Mouse (Mus musculus): ENCODE measurements around the gene Stac3. TPM values are rescaled to one million over a fixed set of nuclear protein-coding genes. Genes with fewer than 3 reads are reported as not detected.

The Stac3 gene
- polyA plus RNA-seq, 1 experiment from 2014 or later, result 1.5 TPM

DNA sequence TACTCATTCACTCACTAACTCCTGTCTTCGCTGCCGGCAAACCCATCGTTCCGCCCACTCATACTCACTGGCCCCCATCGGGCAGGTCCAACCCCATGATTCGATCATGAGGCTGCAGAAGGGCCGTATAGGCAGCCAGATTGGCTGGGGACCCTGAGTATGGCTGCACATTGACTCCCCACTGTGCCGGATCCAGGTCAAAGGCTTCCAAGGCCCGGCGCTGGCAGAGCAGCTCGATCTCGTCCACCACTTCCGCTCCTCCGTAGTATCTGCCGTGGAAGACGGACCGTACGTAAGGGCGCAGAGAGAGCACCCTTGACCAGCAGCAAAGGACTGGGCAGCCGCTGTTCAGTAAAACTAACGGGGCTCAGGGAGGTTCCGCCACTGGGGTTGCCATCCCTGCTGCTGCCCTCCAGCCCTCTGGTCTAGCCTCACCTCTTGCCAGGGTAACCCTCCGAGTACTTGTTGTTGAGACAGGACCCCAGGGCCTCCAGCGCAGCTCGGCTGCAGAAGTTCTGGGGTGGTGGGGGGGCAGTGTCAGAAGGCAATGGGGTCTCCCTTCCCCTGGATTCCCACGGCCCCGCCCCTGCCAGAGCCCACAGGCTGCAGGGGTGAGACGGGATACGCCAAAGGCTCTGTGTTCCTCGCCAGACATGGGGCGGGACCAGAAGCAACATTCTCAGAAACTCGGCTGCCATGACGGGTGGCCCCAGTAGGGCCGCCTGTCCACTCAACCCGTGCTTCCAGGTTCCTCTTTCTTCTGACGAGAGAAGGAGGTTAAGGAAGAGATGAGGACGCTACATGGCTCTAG, 18.6 kb downstream of the Stac3 start:
- no peaks in the 10 kb centered on the region for H3K9me3 ChIP-seq
- peaks cover 8% of the 10 kb centered on the region; the same call in 1 of the 2 replicates for H3K27me3 ChIP-seq
- H3K4me1 ChIP-seq, result peaks cover 29% of the 10 kb centered on the region
- H3K4me3 ChIP-seq, result no peak overlapping the region
- no peak overlapping the region for H3K27ac ChIP-seq (replicated peaks)
- no peak for ATAC-seq (replicated peaks)
- H3K9ac ChIP-seq (replicated peaks), result no peak overlapping the region
- 94% methylated on average over 37 of the region's 37 CpGs for WGBS
- H3K36me3 ChIP-seq, result peaks cover 11% of the 10 kb centered on the region
- H3K4me2 ChIP-seq (replicated peaks), result no peak overlapping the region

DNA sequence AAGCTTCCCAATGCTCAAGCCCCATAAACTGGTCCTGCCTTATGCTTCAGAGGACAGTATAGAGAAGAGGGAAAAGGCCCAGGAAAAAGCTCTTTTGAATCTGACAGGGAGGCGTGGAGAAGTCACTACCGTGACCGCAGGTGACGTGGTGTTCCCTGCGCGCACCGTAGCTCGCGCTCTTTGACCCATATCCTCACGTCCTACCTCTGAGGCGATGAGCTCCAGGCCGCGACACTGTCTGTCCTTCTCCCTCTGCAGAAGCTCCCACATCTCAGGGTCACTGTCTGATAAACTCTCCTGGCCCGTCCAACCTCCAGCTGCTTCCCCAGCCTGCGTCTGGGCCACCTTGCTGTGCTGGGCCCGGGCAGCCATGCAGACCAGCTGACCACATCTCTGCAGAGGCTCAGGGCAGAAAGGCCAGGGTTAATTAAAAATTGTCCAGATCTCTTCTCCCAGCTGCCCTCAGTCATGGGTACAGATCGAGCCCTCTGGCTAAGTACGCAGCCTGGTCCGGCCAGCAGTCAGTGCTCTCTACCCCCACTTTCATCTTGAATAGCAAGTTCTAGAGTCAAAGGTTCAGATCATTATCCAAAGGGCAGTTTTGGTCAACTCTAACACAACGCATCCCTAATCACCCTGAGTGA, 19.4 kb downstream of the Stac3 start:
- Histone ChIP-seq H3K9ac (replicated peaks) (no peak overlapping the region), H3K27ac (replicated peaks) (no peak overlapping the region), H3K27me3 (peaks cover 13% of the 10 kb centered on the region), H3K9me3 (no peaks in the 10 kb centered on the region), H3K4me3 (no peak overlapping the region), H3K36me3 (peaks cover 11% of the 10 kb centered on the region), H3K4me1 (peaks cover 36% of the 10 kb centered on the region), H3K4me2 (replicated peaks) (peak overlapping the region; percentile 90; the same call in 1 of the 2 replicates)
- no peak for ATAC-seq (replicated peaks)
- 88% methylated on average over 20 of the region's 20 CpGs for WGBS

GRCm38 (mm10) chr10:127521611-127522080, 20.2 kb downstream of the Stac3 start:
- Histone ChIP-seq H3K4me2 (replicated peaks) (peak overlapping the region; percentile 90), H3K4me1 (peaks cover 41% of the 10 kb centered on the region), H3K27me3 (peaks cover 20% of the 10 kb centered on the region), H3K9me3 (no peaks in the 10 kb centered on the region), H3K27ac (replicated peaks) (no peak overlapping the region), H3K9ac (replicated peaks) (peak overlapping the region; percentile 58), H3K36me3 (peaks cover 11% of the 10 kb centered on the region), H3K4me3 (peak overlapping the region; percentile 56)
- ATAC-seq (replicated peaks), result peak; percentile 20; the same call in 1 of the 2 replicates
- 11% methylated on average over 12 of the region's 12 CpGs for WGBS

- peaks cover 44% of the 10 kb centered on the region for H3K4me1 ChIP-seq
- ATAC-seq (replicated peaks), result peak; percentile 69
- H3K4me3 ChIP-seq, result peak within 1 kb of the TSS; percentile 56
- no peaks in the 10 kb centered on the region for H3K9me3 ChIP-seq
- peaks cover 11% of the 10 kb centered on the region for H3K36me3 ChIP-seq
- no peak within 1 kb of the TSS for H3K27ac ChIP-seq (replicated peaks)
- H3K9ac ChIP-seq (replicated peaks), result peak within 1 kb of the TSS; percentile 58
- H3K4me2 ChIP-seq (replicated peaks), result peak within 1 kb of the TSS; percentile 90
- peaks cover 24% of the 10 kb centered on the region for H3K27me3 ChIP-seq
- under 1% methylated on average over 21 of the region's 21 CpGs for WGBS
These were observed 20.6 kb downstream of the Stac3 start, which contains the start of gene Shmt2 for GRCm38 (mm10) chr10:127522088-127522581. Gene Shmt2 (minus strand): TSS chr10:127522444.

GRCm38 (mm10) chr10:127524646-127525255, 23.3 kb downstream of the Stac3 start:
- Histone ChIP-seq H3K4me2 (replicated peaks) (no peak overlapping the region), H3K27ac (replicated peaks) (no peak overlapping the region), H3K27me3 (peaks cover 44% of the 10 kb centered on the region), H3K4me3 (0 out of 2 replicates have a peak overlapping the region, but pooled peaks have one; percentile 3), H3K9me3 (no peaks in the 10 kb centered on the region), H3K36me3 (no peaks in the 10 kb centered on the region), H3K9ac (replicated peaks) (no peak overlapping the region), H3K4me1 (peaks cover 64% of the 10 kb centered on the region)
- 2% methylated on average over 23 of the region's 23 CpGs for WGBS
- no peak for ATAC-seq (replicated peaks)

GRCm38 (mm10) chr10:127526048-127526447, 24.6 kb downstream of the Stac3 start:
- Histone ChIP-seq H3K4me2 (replicated peaks) (peak overlapping the region; percentile 35; the same call in 1 of the 2 replicates), H3K4me1 (peaks cover 69% of the 10 kb centered on the region), H3K9ac (replicated peaks) (no peak overlapping the region), H3K27ac (replicated peaks) (no peak overlapping the region), H3K4me3 (peak overlapping the region; percentile 17), H3K9me3 (no peaks in the 10 kb centered on the region), H3K27me3 (peaks cover 50% of the 10 kb centered on the region), H3K36me3 (no peaks in the 10 kb centered on the region)
- no peak for ATAC-seq (replicated peaks)
- WGBS, result 1% methylated on average over 26 of the region's 26 CpGs

GRCm38 (mm10) chr10:127526681-127527080, 25.2 kb downstream of the Stac3 start:
- Histone ChIP-seq H3K4me2 (replicated peaks) (peak overlapping the region; percentile 35), H3K36me3 (no peaks in the 10 kb centered on the region), H3K4me1 (peaks cover 68% of the 10 kb centered on the region), H3K27ac (replicated peaks) (no peak overlapping the region), H3K27me3 (peaks cover 52% of the 10 kb centered on the region), H3K9ac (replicated peaks) (no peak overlapping the region), H3K9me3 (no peaks in the 10 kb centered on the region), H3K4me3 (peak overlapping the region; percentile 17)
- no peak for ATAC-seq (replicated peaks)
- WGBS, result under 1% methylated on average over 26 of the region's 26 CpGs

GRCm38 (mm10) chr10:127527481-127527880, 26.0 kb downstream of the Stac3 start:
- Histone ChIP-seq H3K27ac (replicated peaks) (no peak overlapping the region), H3K4me3 (0 out of 2 replicates have a peak overlapping the region, but pooled peaks have one; percentile 4), H3K27me3 (peaks cover 59% of the 10 kb centered on the region), H3K4me2 (replicated peaks) (peak overlapping the region; percentile 20), H3K9ac (replicated peaks) (no peak overlapping the region; the same call in 1 of the 2 replicates), H3K4me1 (peaks cover 64% of the 10 kb centered on the region), H3K36me3 (no peaks in the 10 kb centered on the region), H3K9me3 (no peaks in the 10 kb centered on the region)
- WGBS, result 5% methylated on average over 17 of the region's 17 CpGs
- peak; percentile 21; the same call in 1 of the 2 replicates for ATAC-seq (replicated peaks)

DNA sequence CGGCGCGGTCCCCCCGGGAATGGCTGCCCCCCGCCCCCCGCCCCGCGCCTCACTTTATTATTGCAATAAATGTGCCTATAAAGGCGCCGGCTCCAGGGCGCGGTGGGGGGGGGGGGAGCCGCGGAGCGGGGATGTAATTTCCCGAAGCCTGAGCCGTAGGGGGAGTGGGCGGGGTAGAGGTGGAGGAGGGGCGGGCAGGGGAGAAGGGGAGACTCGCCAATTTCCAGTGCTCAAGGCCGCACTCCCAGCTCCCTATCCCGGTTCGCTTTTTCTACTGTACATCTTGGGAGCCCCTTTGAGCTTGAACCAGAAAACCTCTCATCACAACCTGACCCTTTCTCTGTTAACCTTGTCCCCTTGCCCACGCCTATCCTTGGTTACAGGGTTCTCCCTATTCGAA, 29.5 kb downstream of the Stac3 start:
- 3% methylated on average over 25 of the region's 25 CpGs for WGBS

DNA sequence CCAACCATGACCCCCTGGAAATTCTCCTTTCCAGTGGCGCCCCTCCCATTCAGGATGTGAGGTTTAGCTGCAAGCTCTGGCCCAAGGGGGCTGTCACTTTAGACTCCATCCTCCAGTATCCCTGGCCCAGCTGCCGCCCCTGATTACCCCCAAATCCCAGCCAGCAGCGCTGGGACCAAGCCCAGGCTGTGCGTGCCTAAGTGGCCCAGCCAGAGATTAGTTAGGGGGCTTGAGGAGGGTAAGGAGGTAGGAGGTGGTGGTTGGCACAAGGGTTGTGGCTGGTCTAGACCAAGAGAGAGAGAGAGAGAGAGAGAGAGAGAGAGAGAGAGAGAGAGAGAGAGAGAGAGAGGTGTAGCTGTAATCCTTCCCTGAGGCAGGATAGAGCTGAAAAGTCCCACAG, 30.1 kb downstream of the Stac3 start:
- no peak overlapping the region for H3K27ac ChIP-seq (replicated peaks)
- 3% methylated on average over 4 of the region's 4 CpGs for WGBS
- H3K27me3 ChIP-seq, result peaks cover 78% of the 10 kb centered on the region
- H3K9me3 ChIP-seq, result no peaks in the 10 kb centered on the region
- H3K9ac ChIP-seq (replicated peaks), result no peak overlapping the region
- no peaks in the 10 kb centered on the region for H3K36me3 ChIP-seq
- no peak for ATAC-seq (replicated peaks)
- peak overlapping the region; percentile 29 for H3K4me3 ChIP-seq
- peaks cover 73% of the 10 kb centered on the region for H3K4me1 ChIP-seq
- peak overlapping the region; percentile 40 for H3K4me2 ChIP-seq (replicated peaks)

More for the DNA sequence above, 29.5 kb downstream of the Stac3 start:
- Histone ChIP-seq H3K4me1 (peaks cover 73% of the 10 kb centered on the region), H3K27me3 (peaks cover 80% of the 10 kb centered on the region), H3K27ac (replicated peaks) (no peak overlapping the region), H3K9me3 (no peaks in the 10 kb centered on the region), H3K36me3 (no peaks in the 10 kb centered on the region), H3K4me2 (replicated peaks) (peak overlapping the region; percentile 40), H3K9ac (replicated peaks) (peak overlapping the region; percentile 19), H3K4me3 (peak overlapping the region; percentile 29)
- no peak for ATAC-seq (replicated peaks)

GRCm38 (mm10) chr10:127534036-127534928, 32.8 kb downstream of the Stac3 start, which contains the start of gene Nxph4:
Gene Nxph4 (minus strand): TSS chr10:127534559.
- Histone ChIP-seq H3K4me2 (replicated peaks) (peak within 1 kb of the TSS; percentile 94), H3K9ac (replicated peaks) (peak within 1 kb of the TSS; percentile 57), H3K27ac (replicated peaks) (peak within 1 kb of the TSS; percentile 43), H3K9me3 (no peaks in the 10 kb centered on the region), H3K27me3 (peaks cover 54% of the 10 kb centered on the region), H3K4me1 (peaks cover 61% of the 10 kb centered on the region), H3K36me3 (peaks cover 10% of the 10 kb centered on the region), H3K4me3 (peak within 1 kb of the TSS; percentile 56)
- 0 out of 2 replicates have a peak, but pooled peaks have one; percentile 12 for ATAC-seq (replicated peaks)
- WGBS, result under 1% methylated on average over 59 of the region's 78 CpGs
